Mouse (Mus musculus) lung, adult 18-20 months (tissue): ENCODE data around the gene Trh.
A peak's percentile ranks its signal among the peaks of the same experiment; 100 is the strongest.

Experiments
- DNase-seq, 2 experiments: peaks; one replicate each; pipeline ENCODE4 v3.0.0; 2022; ENCODE audit warnings: mixed read lengths in 2 of 2

Gene Trh

DNA sequence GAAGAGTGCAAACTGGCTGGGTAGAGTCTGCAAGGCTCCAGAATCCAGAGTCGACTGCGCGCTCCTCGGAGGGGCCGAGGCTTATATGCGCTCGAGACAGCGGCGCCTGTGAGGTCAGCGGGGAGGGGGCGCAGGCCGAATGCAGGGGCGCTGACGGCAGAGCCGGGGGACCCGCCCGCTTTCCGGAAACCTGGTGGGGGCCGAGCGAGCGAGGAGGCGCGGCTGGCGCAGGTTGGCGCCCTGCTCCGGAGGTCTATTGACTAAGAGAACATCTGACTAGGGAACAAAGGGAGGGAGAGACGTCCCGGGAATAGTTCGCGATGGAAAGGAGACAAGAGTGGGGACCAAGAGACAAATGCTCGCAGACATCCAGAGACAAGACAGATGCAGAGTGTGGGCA is at the start of gene Trh:
Gene Trh (minus strand): TSS at position 60 of the 400 bp plus-strand sequence.
- DNase-seq, result no peak

DNA sequence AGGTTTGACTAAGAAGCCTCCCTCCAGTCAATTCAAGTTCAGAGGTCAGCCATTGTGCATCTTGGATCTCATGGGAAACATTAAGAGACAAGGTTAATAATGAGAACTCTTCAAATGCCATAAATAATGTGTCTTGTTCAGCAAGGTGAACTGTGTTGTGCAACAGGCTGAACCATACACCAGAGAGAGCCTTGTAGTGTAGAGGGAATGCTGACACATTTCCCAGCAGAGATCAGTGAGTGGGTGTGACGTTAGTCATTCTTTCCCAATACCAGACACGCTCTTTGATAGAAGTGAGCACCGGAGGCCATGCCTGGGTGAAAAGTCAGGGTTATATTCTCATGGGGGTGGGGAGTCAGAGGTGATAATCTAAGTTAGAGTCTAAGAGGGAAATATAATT is 46.4 kb upstream of the Trh start:
- DNase-seq, result no peak

- DNase-seq, result no peak
Measured at GRCm38 (mm10) chr6:92286889-92287288, 42.4 kb upstream of the Trh start.

DNA sequence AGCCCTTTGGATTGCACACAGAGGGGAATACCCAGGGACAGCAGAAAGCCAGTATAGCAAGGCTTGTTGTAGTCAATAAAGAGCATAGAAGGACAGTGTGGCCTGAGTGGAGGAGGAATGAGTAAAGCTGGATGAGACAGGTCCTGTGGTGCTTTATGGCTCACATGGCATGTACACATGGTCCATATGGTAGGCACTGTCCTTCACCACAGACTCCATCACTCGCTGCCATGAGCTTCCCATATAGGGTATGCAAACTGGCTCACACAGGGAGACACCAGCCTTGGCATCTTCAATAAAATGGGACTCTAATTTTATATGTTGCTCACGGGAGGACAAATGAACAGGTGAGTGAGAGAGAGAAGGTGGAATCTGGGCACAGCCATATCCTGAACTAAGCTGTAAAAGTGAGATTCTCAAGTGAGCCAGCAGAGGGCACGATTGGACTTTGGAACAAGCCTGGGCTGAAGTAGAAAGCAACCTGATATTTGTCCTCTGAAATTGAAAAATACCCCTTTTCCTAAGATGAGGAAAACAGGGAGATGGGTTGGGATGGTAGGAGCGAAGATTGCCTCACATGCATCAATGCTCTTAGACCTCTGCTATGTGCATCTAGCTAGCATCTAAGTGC is 41.9 kb upstream of the Trh start:
- DNase-seq, result peak; percentile 20 to 48

- no peak for DNase-seq
Measured at GRCm38 (mm10) chr6:92285559-92285958, 41.1 kb upstream of the Trh start.

DNA sequence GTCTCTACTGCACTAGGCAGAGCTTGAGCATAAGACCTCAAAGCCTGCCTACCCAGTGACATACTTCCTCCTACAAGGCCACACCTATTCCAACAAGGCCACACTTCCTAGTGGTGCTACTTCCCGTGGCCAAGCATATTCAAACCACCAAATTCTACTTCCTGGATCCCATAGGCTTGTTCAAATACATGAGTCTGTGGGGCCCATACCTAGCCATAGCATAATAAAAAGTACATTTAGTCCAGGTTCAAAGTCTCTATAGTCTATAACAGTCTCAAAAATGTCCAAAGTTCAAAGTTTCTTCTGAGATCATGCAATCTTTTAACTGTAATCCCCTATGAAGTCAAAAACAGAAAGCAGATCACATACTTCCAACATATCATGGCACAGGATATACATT is 32.7 kb upstream of the Trh start:
- DNase-seq, result no peak

- no peak for DNase-seq
Measured at GRCm38 (mm10) chr6:92273652-92274322, 29.3 kb upstream of the Trh start.

DNA sequence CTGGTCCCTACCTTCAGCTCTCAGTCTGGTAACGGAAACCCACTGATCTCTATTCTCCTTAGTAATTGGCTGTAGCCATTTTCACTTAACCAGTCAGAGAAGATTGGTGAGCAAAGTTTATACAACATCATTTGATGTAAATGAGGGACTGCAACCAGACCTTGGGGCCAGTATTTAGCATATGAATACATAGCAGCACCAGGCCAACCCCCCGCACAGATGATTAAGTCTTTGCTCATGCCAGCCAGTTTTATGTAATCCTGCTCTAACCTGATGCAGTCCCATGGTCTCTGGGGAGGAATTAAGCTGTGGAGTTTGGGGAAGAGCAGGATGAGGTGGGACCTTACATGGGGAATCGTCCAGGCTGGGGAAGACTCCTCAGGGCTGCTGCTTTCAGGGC is 28.2 kb upstream of the Trh start:
- no peak for DNase-seq

- DNase-seq, result peak; percentile 45 to 47
Measured at GRCm38 (mm10) chr6:92269019-92269418, 24.6 kb upstream of the Trh start.

GRCm38 (mm10) chr6:92268001-92268400 is 23.6 kb upstream of the Trh start:
- DNase-seq, result no peak

DNA sequence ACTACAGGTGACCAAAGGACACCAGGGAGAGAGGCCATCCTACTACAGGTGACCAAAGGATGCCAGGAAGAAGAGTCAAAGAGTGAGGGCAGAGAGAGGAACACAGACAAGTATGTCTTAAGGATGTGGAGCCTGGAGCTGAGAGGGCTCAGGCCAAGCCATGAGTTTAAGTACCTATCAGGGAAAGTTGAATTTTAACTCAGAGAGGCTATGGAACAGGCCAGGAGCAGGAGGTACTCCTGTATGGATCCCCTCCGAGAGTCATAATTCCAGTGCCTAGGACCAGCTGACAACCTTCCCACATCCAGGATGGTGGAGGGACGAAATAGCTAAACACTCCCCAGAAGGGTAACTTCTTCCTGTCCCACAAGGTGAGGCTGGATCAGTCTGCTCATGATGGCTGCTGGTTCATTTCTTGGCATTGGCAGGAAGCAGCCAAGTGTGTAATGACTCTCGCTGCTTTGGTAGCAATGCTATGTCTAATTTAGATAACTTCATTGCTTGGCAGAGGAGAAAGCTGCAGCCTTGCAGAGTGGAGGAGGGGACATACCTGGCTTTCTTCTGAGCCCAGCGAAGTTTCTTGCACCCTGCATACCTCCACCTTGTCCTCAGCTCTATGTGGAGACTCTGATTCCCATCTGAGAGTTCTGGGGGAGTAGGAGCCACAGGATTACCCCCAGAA is 16.9 kb upstream of the Trh start:
- no peak for DNase-seq

GRCm38 (mm10) chr6:92255346-92255745 is 10.9 kb upstream of the Trh start:
- DNase-seq, result no peak

DNA sequence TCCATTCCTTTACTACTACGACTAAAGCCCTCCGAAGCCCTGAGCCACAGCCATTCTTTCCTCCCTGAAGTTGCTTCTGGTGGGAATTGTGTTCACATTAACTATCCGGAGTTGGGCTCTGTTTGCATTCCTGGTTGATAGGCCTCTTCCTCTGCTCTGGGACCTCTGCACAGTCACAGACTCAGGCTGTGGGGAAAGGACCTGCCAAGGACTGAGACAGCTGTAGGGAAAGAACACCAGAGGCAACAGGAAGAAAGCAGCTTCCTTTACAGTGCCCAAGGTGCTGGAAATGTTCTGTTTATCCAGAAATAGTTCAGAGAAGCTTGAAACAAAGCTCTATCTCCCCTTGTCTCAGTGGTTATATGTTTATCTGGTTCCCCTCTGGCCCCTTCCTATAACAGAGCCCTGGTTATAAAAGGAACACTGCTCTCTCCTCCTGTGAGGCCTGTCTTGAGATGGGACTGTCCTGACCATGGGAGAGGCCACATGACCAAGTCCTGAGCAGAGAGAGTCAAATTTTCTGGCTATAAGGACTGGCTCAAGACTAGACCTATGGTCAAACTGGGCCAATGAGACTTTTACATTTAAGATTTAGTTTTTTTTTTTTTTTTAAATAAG is 8.9 kb upstream of the Trh start:
- no peak for DNase-seq

- no peak for DNase-seq
Measured at GRCm38 (mm10) chr6:92247215-92247919, 2.9 kb upstream of the Trh start.

DNA sequence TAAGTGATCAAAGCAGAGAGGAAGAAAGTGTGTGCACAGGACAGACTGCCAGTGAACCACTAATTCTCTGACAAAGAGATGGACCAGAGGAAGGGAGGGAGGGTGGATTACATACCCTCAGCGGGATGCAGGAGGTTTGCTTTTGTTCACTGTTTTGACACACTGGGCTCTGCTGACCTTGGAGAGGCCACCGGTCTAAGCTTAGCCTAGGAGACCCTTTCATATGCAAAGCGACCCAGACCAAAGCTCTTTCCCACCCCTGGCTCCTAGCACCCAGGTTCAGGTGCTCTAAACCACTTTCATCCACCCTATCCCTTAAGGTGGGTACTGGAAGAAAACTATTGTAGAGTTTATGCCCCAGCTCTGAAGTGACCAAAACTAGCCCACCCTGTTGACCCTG is 1.9 kb upstream of the Trh start:
- no peak for DNase-seq

DNA sequence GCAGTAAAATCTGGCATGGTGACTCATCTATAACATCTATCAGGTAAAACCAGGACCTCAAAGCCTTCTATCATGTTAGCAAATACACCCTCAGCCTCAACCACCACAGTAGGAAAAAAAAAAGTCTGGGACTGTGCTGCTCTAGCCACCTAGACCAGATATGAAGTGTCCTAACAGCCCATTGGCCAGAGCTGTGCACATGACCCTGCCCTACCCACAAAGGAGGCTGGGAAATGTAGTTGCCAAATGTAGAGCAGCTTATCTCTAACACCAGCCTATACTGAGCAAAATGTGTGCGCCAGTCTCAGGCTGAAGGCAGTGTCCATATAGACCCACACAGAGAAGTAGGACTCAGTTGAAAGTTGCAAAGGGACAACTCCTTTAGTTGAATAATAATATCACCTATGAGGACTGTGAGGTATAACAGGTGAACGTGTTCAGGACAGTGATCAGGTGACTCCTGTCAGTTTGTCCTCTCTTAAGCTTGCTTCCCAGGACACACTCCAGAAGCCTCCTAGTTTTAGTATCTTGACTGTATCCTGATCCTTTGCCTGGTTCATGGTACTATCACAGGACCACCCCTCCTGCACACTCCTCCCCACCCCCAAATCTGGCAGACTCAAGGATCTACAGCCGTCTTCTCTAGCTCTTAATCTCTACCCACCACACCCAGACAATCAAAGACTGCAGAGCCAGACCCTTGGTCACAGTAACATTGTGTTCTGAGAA is 3.1 kb downstream of the Trh start:
- DNase-seq, result peak; percentile 41 to 50

- DNase-seq, result no peak
Measured at GRCm38 (mm10) chr6:92235036-92235435, 9.4 kb downstream of the Trh start.

- no peak for DNase-seq
Measured at GRCm38 (mm10) chr6:92231762-92232161, 12.7 kb downstream of the Trh start.

- no peak for DNase-seq
Measured at GRCm38 (mm10) chr6:92231356-92231755, 13.1 kb downstream of the Trh start.

GRCm38 (mm10) chr6:92229586-92229985 is 14.9 kb downstream of the Trh start:
- no peak for DNase-seq

- DNase-seq, result no peak
Measured at GRCm38 (mm10) chr6:92229103-92229502, 15.3 kb downstream of the Trh start.

- no peak for DNase-seq
Measured at GRCm38 (mm10) chr6:92224981-92225380, 19.5 kb downstream of the Trh start.
